Mouse (Mus musculus): ENCODE results near the gene Brk1. TPM values are rescaled to one million over a fixed set of nuclear protein-coding genes. Genes with fewer than 3 reads are reported as not detected.

Gene Brk1
- polyA plus RNA-seq, 1 experiment from 2014 or later: 270 TPM

- Histone ChIP-seq H3K4me3 (ENCODE audit: low read length) (no peak overlapping the region), H3K9ac (ENCODE audit: low read depth, low read length) (no peak overlapping the region), H3K27me3 (replicated peaks; ENCODE audit: control insufficient read depth, insufficient read depth, low read length) (no peaks in the 10 kb centered on the region), H3K27ac (ENCODE audit: low read depth, low read length) (no peak overlapping the region), H3K4me1 (ENCODE audit: control insufficient read depth, insufficient read depth, low read depth, low read length) (no peaks in the 10 kb centered on the region), H3K9me3 (ENCODE audit: control insufficient read depth, low read length) (no peaks in the 10 kb centered on the region), H3K4me2 (ENCODE audit: low read length) (no peak overlapping the region), H3K36me3 (ENCODE audit: control insufficient read depth, insufficient read depth, low read length) (no peaks in the 10 kb centered on the region)
- no peak for ATAC-seq
- 72% methylated on average over 12 of the region's 12 CpGs for WGBS
Observed at GRCm38 (mm10) chr6:113661353-113662241, 57.0 kb downstream of the Brk1 start.

GRCm38 (mm10) chr6:113662964-113663700 lies 58.6 kb downstream of the Brk1 start:
- Histone ChIP-seq H3K36me3 (ENCODE audit: control insufficient read depth, insufficient read depth, low read length) (no peaks in the 10 kb centered on the region), H3K4me2 (ENCODE audit: low read length) (no peak overlapping the region), H3K4me3 (ENCODE audit: low read length) (no peak overlapping the region), H3K9me3 (ENCODE audit: control insufficient read depth, low read length) (no peaks in the 10 kb centered on the region), H3K9ac (ENCODE audit: low read depth, low read length) (no peak overlapping the region), H3K4me1 (ENCODE audit: control insufficient read depth, insufficient read depth, low read depth, low read length) (no peaks in the 10 kb centered on the region), H3K27me3 (replicated peaks; ENCODE audit: control insufficient read depth, insufficient read depth, low read length) (no peaks in the 10 kb centered on the region), H3K27ac (ENCODE audit: low read depth, low read length) (no peak overlapping the region)
- WGBS: 93% methylated on average over 8 of the region's 8 CpGs
- no peak for ATAC-seq

GRCm38 (mm10) chr6:113664305-113664704 lies 59.7 kb downstream of the Brk1 start:
- H3K27me3 ChIP-seq (replicated peaks; ENCODE audit: control insufficient read depth, insufficient read depth, low read length): no peaks in the 10 kb centered on the region
- H3K9me3 ChIP-seq (ENCODE audit: control insufficient read depth, low read length): no peaks in the 10 kb centered on the region
- H3K4me2 ChIP-seq (ENCODE audit: low read length): no peak overlapping the region
- 94% methylated on average over 7 of the region's 7 CpGs for WGBS
- H3K4me3 ChIP-seq (ENCODE audit: low read length): no peak overlapping the region
- no peaks in the 10 kb centered on the region for H3K36me3 ChIP-seq (ENCODE audit: control insufficient read depth, insufficient read depth, low read length)
- H3K9ac ChIP-seq (ENCODE audit: low read depth, low read length): no peak overlapping the region
- ATAC-seq: no peak
- H3K4me1 ChIP-seq (ENCODE audit: control insufficient read depth, insufficient read depth, low read depth, low read length): no peaks in the 10 kb centered on the region
- H3K27ac ChIP-seq (ENCODE audit: low read depth, low read length): no peak overlapping the region

Other genes starting within 250 kb of the Brk1 start
- gene Tada3, start 226.9 kb upstream of the Brk1 start, polyA plus RNA-seq (2015; fragmentation: Nextera tagmentation; extraction: Ambion mirVana): 68.3 and 71.1 TPM in 2 replicates
- 440 and 455 TPM in 2 replicates for gene Arpc4, start 226.7 kb upstream of the Brk1 start, polyA plus RNA-seq (2015; fragmentation: Nextera tagmentation; extraction: Ambion mirVana)
- 9.2 and 11.8 TPM in 2 replicates for gene Ttll3, start 215.5 kb upstream of the Brk1 start, polyA plus RNA-seq (2015; fragmentation: Nextera tagmentation; extraction: Ambion mirVana)
- gene Rpusd3, start 185.4 kb upstream of the Brk1 start, polyA plus RNA-seq (2015; fragmentation: Nextera tagmentation; extraction: Ambion mirVana): 21.5 and 21.7 TPM in 2 replicates
- 0.21 TPM in 1 of 2 replicates, not detected in the other for gene Cidec, start 169.0 kb upstream of the Brk1 start, polyA plus RNA-seq (2015; fragmentation: Nextera tagmentation; extraction: Ambion mirVana)
- gene Jagn1, start 162.2 kb upstream of the Brk1 start, polyA plus RNA-seq (2015; fragmentation: Nextera tagmentation; extraction: Ambion mirVana): 95.2 and 106 TPM in 2 replicates
- 0.26 and 0.34 TPM in 2 replicates for gene Il17re, start 146.3 kb upstream of the Brk1 start, polyA plus RNA-seq (2015; fragmentation: Nextera tagmentation; extraction: Ambion mirVana)
- 4.4 and 5.9 TPM in 2 replicates for gene Il17rc, start 133.3 kb upstream of the Brk1 start, polyA plus RNA-seq (2015; fragmentation: Nextera tagmentation; extraction: Ambion mirVana)
- gene Creld1, start 121.5 kb upstream of the Brk1 start, polyA plus RNA-seq (2015; fragmentation: Nextera tagmentation; extraction: Ambion mirVana): 92.9 and 96.4 TPM in 2 replicates
- 14.2 and 14.5 TPM in 2 replicates for gene Prrt3, start 102.8 kb upstream of the Brk1 start, polyA plus RNA-seq (2015; fragmentation: Nextera tagmentation; extraction: Ambion mirVana)
- gene Emc3, start 73.1 kb upstream of the Brk1 start, polyA plus RNA-seq (2015; fragmentation: Nextera tagmentation; extraction: Ambion mirVana): 120 and 124 TPM in 2 replicates
- 1.9 and 2.1 TPM in 2 replicates for gene Fancd2, start 73.1 kb upstream of the Brk1 start, polyA plus RNA-seq (2015; fragmentation: Nextera tagmentation; extraction: Ambion mirVana)
- 0.21 and 0.22 TPM in 2 replicates for gene Fancd2os, start 4.1 kb upstream of the Brk1 start, polyA plus RNA-seq (2015; fragmentation: Nextera tagmentation; extraction: Ambion mirVana)
- 73.0 and 74.5 TPM in 2 replicates for gene Vhl, start 19.2 kb downstream of the Brk1 start, polyA plus RNA-seq (2015; fragmentation: Nextera tagmentation; extraction: Ambion mirVana)
- gene Irak2, start 33.7 kb downstream of the Brk1 start, polyA plus RNA-seq (2015; fragmentation: Nextera tagmentation; extraction: Ambion mirVana): 2.6 and 2.8 TPM in 2 replicates
- gene Tatdn2, start 92.3 kb downstream of the Brk1 start, polyA plus RNA-seq (2015; fragmentation: Nextera tagmentation; extraction: Ambion mirVana): 0.56 and 1.3 TPM in 2 replicates
- gene Ghrl, start 115.1 kb downstream of the Brk1 start, polyA plus RNA-seq (2015; fragmentation: Nextera tagmentation; extraction: Ambion mirVana): 0.93 and 1.2 TPM in 2 replicates
- 197 TPM in 2 replicates for gene Sec13, start 136.0 kb downstream of the Brk1 start, polyA plus RNA-seq (2015; fragmentation: Nextera tagmentation; extraction: Ambion mirVana)